Mouse (Mus musculus) neural tube, embryonic 11.5 days (tissue): ENCODE results near the gene Olfr160. TPM values are rescaled to one million over a fixed set of nuclear protein-coding genes. Genes with fewer than 3 reads are reported as not detected.

Source experiments
- ATAC-seq: fragments of 200-750 bp; cut with Nextera tagmentation; 2 replicates; pipeline ENCODE4 v1.8.0; 2017; ENCODE audit warnings: moderate number of reproducible peaks, mild to moderate bottlenecking, moderate TSS enrichment, moderate library complexity; ENCODE audit not compliant: insufficient read depth, low FRiP score, low TSS enrichment
- DNase-seq: peaks from one replicate; pipeline ENCODE4 v3.0.0-alpha.2; 2015; ENCODE audit warnings: low spot score
- H3K27ac ChIP-seq: fragments of 300-500 bp; sonication (generic); 2 replicates; pipeline ENCODE4 v1.5.1; 2014; ENCODE audit warnings: low read depth, mild to moderate bottlenecking, low read length
- H3K27me3 ChIP-seq: fragments of 300-500 bp; sonication (generic); 2 replicates; pipeline ENCODE4 v1.6.1; 2014; ENCODE audit warnings: mild to moderate bottlenecking, low read length, mixed read lengths; ENCODE audit not compliant: control insufficient read depth, insufficient read depth
- H3K36me3 ChIP-seq: fragments of 300-500 bp; sonication (generic); 2 replicates; pipeline ENCODE4 v1.6.1; 2014; ENCODE audit warnings: mild to moderate bottlenecking, low read length, moderate library complexity, mixed read lengths; ENCODE audit not compliant: control insufficient read depth, insufficient read depth
- H3K4me1 ChIP-seq: fragments of 300-500 bp; sonication (generic); 2 replicates; pipeline ENCODE4 v1.6.1; 2014; ENCODE audit warnings: low read length, mixed read lengths; ENCODE audit not compliant: control insufficient read depth, insufficient read depth
- H3K4me2 ChIP-seq: fragments of 300-500 bp; sonication (generic); 2 replicates; pipeline ENCODE4 v1.6.1; 2014; ENCODE audit warnings: low read depth, mild to moderate bottlenecking, moderate library complexity
- H3K4me3 ChIP-seq: fragments of 300-500 bp; sonication (generic); 2 replicates; pipeline ENCODE4 v1.5.1; 2014; ENCODE audit warnings: low read depth, low read length
- H3K9ac ChIP-seq: fragments of 300-500 bp; sonication (generic); 2 replicates; pipeline ENCODE4 v1.6.1; 2014; ENCODE audit warnings: mild to moderate bottlenecking, low read length
- H3K9me3 ChIP-seq: fragments of 300-500 bp; sonication (generic); 2 replicates; pipeline ENCODE4 v1.6.1; 2016; ENCODE audit warnings: low read length; ENCODE audit not compliant: control insufficient read depth
- WGBS: fragments of 180-500 bp; shearing (Covaris S2); extraction: QIAGEN DNeasy Blood & Tissue Kit; methylation state at CpG from one replicate; pipeline ENCODE4 v1.1.7; 2014; 5-methylcytosine and 5-hydroxymethylcytosine counted together
- polyA plus RNA-seq: library from polyadenylated mRNA; unstranded; fragments of >200 nt; fragmentation: Nextera tagmentation; extraction: Ambion mirVana; gene quantifications from 2 replicates; pipeline ENCODE4 v1.2.1, GENCODE M21; 2014

Olfr160 gene
- polyA plus RNA-seq, 1 experiment from 2014 or later = not detected

DNA sequence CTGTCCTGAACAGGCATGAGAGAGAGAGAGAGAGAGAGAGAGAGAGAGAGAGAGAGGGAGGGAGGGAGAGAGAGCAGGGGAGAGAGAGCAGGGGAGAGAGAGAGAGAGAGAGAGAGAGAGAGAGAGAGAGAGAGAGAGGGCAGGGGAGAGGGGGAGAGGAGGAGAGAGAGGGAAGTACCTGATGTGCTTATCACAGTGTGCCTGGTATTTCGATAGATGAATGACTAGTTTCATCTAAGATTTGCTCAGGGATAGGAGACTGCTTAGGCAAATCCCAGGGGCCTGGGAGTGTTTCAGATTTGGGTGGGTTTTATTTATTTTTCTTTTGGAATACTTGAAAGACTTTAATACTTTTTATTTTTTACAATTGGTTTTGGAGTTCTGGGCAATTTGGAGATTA, 52.8 kb downstream of the Olfr160 start:
- Histone ChIP-seq H3K4me2 (no peak overlapping the region), H3K4me1 (no peaks in the 10 kb centered on the region), H3K9me3 (no peaks in the 10 kb centered on the region), H3K9ac (no peak overlapping the region), H3K36me3 (no peaks in the 10 kb centered on the region), H3K27me3 (no peaks in the 10 kb centered on the region), H3K4me3 (no peak overlapping the region), H3K27ac (no peak overlapping the region)
- DNase-seq = no peak
- 79% methylated on average over 1 of the region's 1 CpGs for WGBS
- no peak for ATAC-seq

DNA sequence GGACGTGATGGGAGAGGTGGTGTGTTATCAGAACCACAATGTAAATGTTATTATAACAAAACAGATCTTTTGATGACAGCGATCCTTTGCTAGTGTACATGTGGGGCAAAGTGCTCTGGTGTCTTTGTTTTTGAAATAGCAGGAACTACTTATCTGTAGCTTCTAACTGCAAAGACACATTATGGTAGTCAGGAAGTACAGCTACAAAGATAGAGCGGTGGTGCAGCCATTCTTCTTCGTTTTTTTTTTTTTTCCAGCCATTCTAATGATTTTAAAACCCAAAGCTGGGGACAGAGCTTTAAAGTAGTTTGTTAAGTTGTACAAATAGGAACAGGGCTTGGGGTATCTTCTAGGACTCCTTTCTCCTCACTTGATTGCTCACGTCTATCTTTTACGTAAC, 56.6 kb downstream of the Olfr160 start:
- no peak overlapping the region for H3K27ac ChIP-seq
- H3K4me2 ChIP-seq = no peak overlapping the region
- no peak for DNase-seq
- no peaks in the 10 kb centered on the region for H3K27me3 ChIP-seq
- ATAC-seq = no peak
- no peak overlapping the region for H3K9ac ChIP-seq
- H3K9me3 ChIP-seq = no peaks in the 10 kb centered on the region
- H3K36me3 ChIP-seq = no peaks in the 10 kb centered on the region
- H3K4me1 ChIP-seq = no peaks in the 10 kb centered on the region; the same call in 1 of the 2 replicates
- no peak overlapping the region for H3K4me3 ChIP-seq
- WGBS = 87% methylated on average over 6 of the region's 6 CpGs

Other genes starting within 250 kb of the Olfr160 start
- 35.4 and 39.9 TPM in 2 replicates for gene Msantd2, start 226.9 kb downstream of the Olfr160 start, polyA plus RNA-seq
- gene Esam, start 188.2 kb downstream of the Olfr160 start, polyA plus RNA-seq = 33.1 and 35.7 TPM in 2 replicates
- gene Vsig2, start 177.0 kb downstream of the Olfr160 start, polyA plus RNA-seq = 0.38 TPM in 1 of 2 replicates, not detected in the other
- gene Nrgn, start 163.3 kb downstream of the Olfr160 start, polyA plus RNA-seq = 2.3 and 2.5 TPM in 2 replicates
- 9.0 and 9.6 TPM in 2 replicates for gene Siae, start 160.6 kb downstream of the Olfr160 start, polyA plus RNA-seq
- gene Spa17, start 102.5 kb downstream of the Olfr160 start, polyA plus RNA-seq = 13.3 and 16.0 TPM in 2 replicates
- gene Tbrg1, start 58.9 kb downstream of the Olfr160 start, polyA plus RNA-seq = 135 and 142 TPM in 2 replicates
- gene Panx3, start 47.0 kb downstream of the Olfr160 start, polyA plus RNA-seq = not detected in 2 replicates
- gene Olfr874, start 28.9 kb upstream of the Olfr160 start, polyA plus RNA-seq = not detected in 2 replicates
- not detected in 2 replicates for gene Olfr875, start 55.6 kb upstream of the Olfr160 start, polyA plus RNA-seq
- gene Olfr876, start 86.8 kb upstream of the Olfr160 start, polyA plus RNA-seq = not detected in 2 replicates
- not detected in 2 replicates for gene Olfr877, start 138.0 kb upstream of the Olfr160 start, polyA plus RNA-seq
- gene Olfr145, start 180.5 kb upstream of the Olfr160 start, polyA plus RNA-seq = not detected in 2 replicates
- not detected in 2 replicates for gene Olfr878, start 201.6 kb upstream of the Olfr160 start, polyA plus RNA-seq